Mouse (Mus musculus) cerebellum, adult 18-20 months (tissue): Measurements from ENCODE around the gene Rgl1.
A peak's percentile ranks its signal among the peaks of the same experiment; 100 is the strongest.
"Not testable (repeated sequence)": the region's sequence is repeated elsewhere in the genome, so short reads cannot be mapped to it uniquely, and the experiment has no call there.

Experiments used
- DNase-seq, 2 experiments: peaks; one replicate each; pipeline ENCODE4 v3.0.0; 2021

The Rgl1 gene

GRCm38 (mm10) chr1:152650856-152651494 is 115.2 kb downstream of the Rgl1 start:
- DNase-seq, result no peak

GRCm38 (mm10) chr1:152648052-152648451 is 118.1 kb downstream of the Rgl1 start:
- no peak for DNase-seq

- DNase-seq, result not testable (repeated sequence)
Measured at GRCm38 (mm10) chr1:152642207-152642606, 123.9 kb downstream of the Rgl1 start.

- peak; percentile 94 to 97 for DNase-seq
Measured at GRCm38 (mm10) chr1:152640195-152640981, 125.8 kb downstream of the Rgl1 start.

GRCm38 (mm10) chr1:152639344-152639743 is 126.8 kb downstream of the Rgl1 start:
- DNase-seq, result peak in 1 of 2 experiments; percentile 24

GRCm38 (mm10) chr1:152634638-152635037 is 131.5 kb downstream of the Rgl1 start:
- no peak for DNase-seq

GRCm38 (mm10) chr1:152629780-152630179 is 136.4 kb downstream of the Rgl1 start:
- no peak for DNase-seq

- DNase-seq, result no peak
Measured at GRCm38 (mm10) chr1:152625651-152626050, 140.5 kb downstream of the Rgl1 start.

- DNase-seq, result peak; percentile 68
Measured at GRCm38 (mm10) chr1:152624644-152625454, 141.3 kb downstream of the Rgl1 start.

- no peak for DNase-seq
Measured at GRCm38 (mm10) chr1:152623375-152624270, 142.5 kb downstream of the Rgl1 start.

GRCm38 (mm10) chr1:152622765-152623211 is 143.4 kb downstream of the Rgl1 start:
- no peak for DNase-seq

- DNase-seq, result no peak
Measured at GRCm38 (mm10) chr1:152621624-152622023, 144.5 kb downstream of the Rgl1 start.

GRCm38 (mm10) chr1:152619396-152619795 is 146.8 kb downstream of the Rgl1 start:
- no peak for DNase-seq

- DNase-seq, result no peak
Measured at GRCm38 (mm10) chr1:152618896-152619295, 147.3 kb downstream of the Rgl1 start.

GRCm38 (mm10) chr1:152618381-152618780 is 147.8 kb downstream of the Rgl1 start:
- no peak for DNase-seq

GRCm38 (mm10) chr1:152617745-152618342 is 148.3 kb downstream of the Rgl1 start:
- no peak for DNase-seq

- DNase-seq, result no peak
Measured at GRCm38 (mm10) chr1:152616777-152617057, 149.4 kb downstream of the Rgl1 start.

- no peak for DNase-seq
Measured at GRCm38 (mm10) chr1:152615987-152616776, 150.0 kb downstream of the Rgl1 start.

- DNase-seq, result no peak
Measured at GRCm38 (mm10) chr1:152614743-152615380, 151.3 kb downstream of the Rgl1 start.

GRCm38 (mm10) chr1:152613158-152613857 is 152.8 kb downstream of the Rgl1 start:
- DNase-seq, result no peak
